1 mouse cellular context compared by ENCODE assay signal in genomic region chr16:52470226-52470625, GRCm38 (mm10).
TF ChIP-seq lines count a peak whose summit lies in the region.

No protein-coding gene starts in this region.

TF ChIP-seq in CH12.LX, 34 proteins besides CTCF, POLR2A, EP300 and RAD21 (continued from another document):
- TF ChIP-seq SIN3A (IDR thresholded peaks at IDR 0.05; ENCODE audit: low read length) (0 out of 2 replicates have a peak, but pooled peaks have one; percentile 24), ZKSCAN1 (IDR thresholded peaks at IDR 0.05; ENCODE audit: borderline replicate concordance, low read depth, low read length) (no peak), SMC3 (IDR thresholded peaks at IDR 0.05; ENCODE audit: low read depth, low read length) (no peak), BHLHE40 (IDR thresholded peaks at IDR 0.05; ENCODE audit: low read depth, low read length) (peak; percentile 77), USF2 (conservative IDR thresholded peaks at IDR 0.05; ENCODE audit: low read depth, low read length) (0 out of 2 replicates have a peak, but pooled peaks have one; percentile 18), E2F4 (IDR thresholded peaks at IDR 0.05; ENCODE audit: insufficient replicate concordance, low read depth, low read length) (0 out of 2 replicates have a peak, but pooled peaks have one; percentile 74), TBP (conservative IDR thresholded peaks at IDR 0.05; ENCODE audit: low read depth, low read length) (peak; percentile 77), NELFE (IDR thresholded peaks at IDR 0.05; ENCODE audit: low read depth, low read length) (0 out of 2 replicates have a peak, but pooled peaks have one; percentile 23), RCOR1 (conservative IDR thresholded peaks at IDR 0.05; ENCODE audit: low read depth, low read length) (peak; percentile 91), IRF4 (IDR thresholded peaks at IDR 0.05; ENCODE audit: low read depth, low read length) (peak; percentile 96)
